Mouse (Mus musculus) forebrain, embryonic 13.5 days (tissue): ENCODE results near the gene Grrp1. TPM values are rescaled to one million over a fixed set of nuclear protein-coding genes. Genes with fewer than 3 reads are reported as not detected.
"Not testable (repeated sequence)": the region's sequence is repeated elsewhere in the genome, so short reads cannot be mapped to it uniquely, and the experiment has no call there.

ENCODE experiments used
- ATAC-seq: fragments of 200-750 bp; cut with Nextera tagmentation; 2 replicates; pipeline ENCODE4 v1.8.0; 2017
- H3K27ac ChIP-seq: fragments of 300-500 bp; sonication (generic); 2 replicates; pipeline ENCODE4 v1.5.1; 2015; ENCODE audit warnings: inconsistent platforms, mild to moderate bottlenecking, moderate library complexity
- H3K27me3 ChIP-seq: fragments of 300-500 bp; sonication (generic); 2 replicates; pipeline ENCODE4 v1.6.1; 2015; ENCODE audit warnings: mild to moderate bottlenecking, inconsistent platforms
- H3K36me3 ChIP-seq: fragments of 300-500 bp; sonication (generic); 2 replicates; pipeline ENCODE4 v1.6.1; 2015; ENCODE audit warnings: mild to moderate bottlenecking, inconsistent platforms; ENCODE audit not compliant: poor library complexity, severe bottlenecking
- H3K4me1 ChIP-seq: fragments of 300-500 bp; sonication (generic); 2 replicates; pipeline ENCODE4 v1.6.1; 2015; ENCODE audit warnings: inconsistent platforms
- H3K4me2 ChIP-seq: fragments of 300-500 bp; sonication (generic); 2 replicates; pipeline ENCODE4 v1.6.1; 2015; ENCODE audit warnings: inconsistent platforms, mild to moderate bottlenecking, moderate library complexity
- H3K4me3 ChIP-seq: fragments of 300-500 bp; sonication (generic); 2 replicates; pipeline ENCODE4 v1.5.1; 2015; ENCODE audit warnings: mild to moderate bottlenecking, inconsistent platforms
- H3K9ac ChIP-seq: fragments of 300-500 bp; sonication (generic); 2 replicates; pipeline ENCODE4 v1.6.1; 2015; ENCODE audit warnings: mild to moderate bottlenecking, inconsistent platforms
- H3K9me3 ChIP-seq: fragments of 300-500 bp; sonication (generic); replicated peaks from 2 replicates; pipeline ENCODE4 v1.6.1; 2016; ENCODE audit warnings: inconsistent platforms
- WGBS: fragments of 180-500 bp; shearing (Covaris S2); methylation state at CpG from one replicate; pipeline ENCODE4 v1.1.7; 2015; 5-methylcytosine and 5-hydroxymethylcytosine counted together
- polyA plus RNA-seq: library from polyadenylated mRNA; unstranded; fragments of >200 nt; fragmentation: Nextera tagmentation; extraction: Ambion mirVana; gene quantifications from 2 replicates; pipeline ENCODE4 v1.2.1, GENCODE M21; 2015

Gene Grrp1
- 4.7 and 5.1 TPM in 2 replicates for polyA plus RNA-seq

DNA sequence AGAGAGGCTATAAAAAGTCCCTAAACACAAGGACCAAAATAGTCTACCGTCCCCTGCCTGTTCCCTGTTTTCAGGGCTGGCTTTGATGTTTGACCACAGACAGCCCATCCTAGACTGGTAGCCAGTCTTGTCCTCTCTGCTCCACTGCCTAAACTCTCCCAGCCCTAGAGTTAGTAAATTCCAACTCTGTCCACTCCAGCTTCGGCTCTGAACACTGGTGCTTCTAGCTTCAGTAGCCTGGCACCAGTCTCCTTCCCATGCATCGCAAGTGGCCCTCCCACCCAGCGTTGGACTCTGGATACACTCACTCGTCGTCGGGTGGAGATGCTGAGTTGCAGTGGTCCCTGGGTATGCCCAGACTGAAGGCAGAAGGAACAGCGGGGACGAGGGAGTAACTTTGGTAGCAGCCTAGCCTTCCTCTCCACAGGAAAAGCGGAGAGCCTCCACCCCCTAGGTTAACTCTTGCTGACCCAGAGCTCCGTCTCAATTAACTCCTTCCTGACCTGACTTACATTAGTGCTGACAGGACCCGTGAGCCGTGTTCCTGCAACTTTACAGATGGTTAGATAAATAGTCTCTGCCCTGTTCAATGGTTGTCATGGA lies at the start of gene Grrp1:
Gene Grrp1 (minus strand): TSS at position 385 of the 603 bp plus-strand sequence.
- H3K4me3 ChIP-seq, result peak within 1 kb of the TSS; percentile 15
- peaks cover 80% of the 10 kb centered on the region for H3K27me3 ChIP-seq
- peaks cover 64% of the 10 kb centered on the region for H3K4me1 ChIP-seq
- H3K27ac ChIP-seq, result no peak within 1 kb of the TSS
- 3% methylated on average over 13 of the region's 13 CpGs for WGBS
- ATAC-seq, result no peak
- H3K36me3 ChIP-seq, result no peaks in the 10 kb centered on the region
- no peaks in the 10 kb centered on the region for H3K9me3 ChIP-seq
- H3K4me2 ChIP-seq, result peak within 1 kb of the TSS; percentile 26
- H3K9ac ChIP-seq, result peak within 1 kb of the TSS; percentile 31; the same call in 1 of the 2 replicates

DNA sequence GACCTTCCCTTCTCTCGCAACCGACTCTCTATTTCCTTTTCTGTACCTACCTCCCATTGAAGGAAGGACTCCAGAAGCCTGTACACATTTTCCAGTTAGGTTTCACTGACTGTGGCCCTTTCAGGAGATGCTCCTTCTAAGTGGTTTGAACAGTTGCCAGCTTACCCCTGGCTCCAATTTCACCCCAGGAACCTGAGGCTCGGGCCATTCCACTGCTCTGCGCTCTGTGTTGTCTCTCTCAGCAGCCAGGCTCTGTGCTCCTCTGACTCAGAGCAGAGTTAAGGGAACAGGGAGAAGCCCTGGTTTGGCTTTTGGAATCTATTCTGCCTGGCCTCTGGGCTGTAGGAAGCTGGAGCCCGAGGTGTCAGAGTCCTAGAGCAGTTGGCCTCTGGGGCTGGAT lies 48.2 kb upstream of the Grrp1 start:
- Histone ChIP-seq H3K9ac (no peak overlapping the region), H3K4me1 (peaks cover 2% of the 10 kb centered on the region), H3K9me3 (no peaks in the 10 kb centered on the region), H3K27me3 (no peaks in the 10 kb centered on the region), H3K4me2 (no peak overlapping the region), H3K36me3 (no peaks in the 10 kb centered on the region), H3K4me3 (no peak overlapping the region), H3K27ac (no peak overlapping the region)
- 91% methylated on average over 5 of the region's 5 CpGs for WGBS
- ATAC-seq, result no peak

DNA sequence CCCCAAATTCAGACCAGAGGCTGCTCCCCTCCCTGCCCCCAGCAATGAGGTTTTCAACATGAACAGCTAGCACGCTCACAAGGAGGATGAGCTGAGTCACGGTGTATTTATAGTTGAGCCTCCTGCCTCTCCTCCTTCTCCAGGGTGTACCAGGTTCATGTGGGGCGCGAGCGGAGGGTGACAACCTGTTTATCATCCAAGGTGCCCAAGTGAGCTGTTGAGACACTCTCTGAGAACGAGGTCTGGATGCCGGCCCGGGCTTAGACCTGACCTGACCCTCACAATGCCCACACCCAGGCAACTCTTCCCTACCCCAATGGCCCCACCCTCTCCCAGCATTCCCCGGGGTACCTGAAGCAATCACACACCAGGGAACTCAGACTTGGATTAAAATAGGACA lies 46.4 kb upstream of the Grrp1 start:
- WGBS, result 80% methylated on average over 9 of the region's 9 CpGs
- Histone ChIP-seq H3K27ac (no peak overlapping the region), H3K4me2 (no peak overlapping the region), H3K4me3 (no peak overlapping the region), H3K9ac (no peak overlapping the region), H3K27me3 (no peaks in the 10 kb centered on the region), H3K4me1 (no peaks in the 10 kb centered on the region), H3K9me3 (no peaks in the 10 kb centered on the region), H3K36me3 (no peaks in the 10 kb centered on the region)
- ATAC-seq, result no peak

DNA sequence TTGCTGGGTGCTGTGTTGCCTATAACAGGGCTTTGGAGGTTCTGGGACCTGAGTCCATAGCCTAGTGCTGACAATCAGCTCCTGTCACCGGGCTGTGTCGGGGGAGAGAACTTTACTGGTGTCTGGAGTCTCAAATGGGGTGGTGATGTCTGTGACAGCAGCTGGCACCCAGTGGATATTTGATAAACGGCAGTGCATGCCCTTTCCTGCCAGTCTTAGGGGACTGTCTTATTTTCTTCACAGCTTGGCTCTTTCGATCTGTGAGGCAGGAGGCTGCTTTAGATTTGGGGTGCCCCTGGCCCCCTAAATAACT lies 45.5 kb upstream of the Grrp1 start:
- no peak overlapping the region for H3K27ac ChIP-seq

DNA sequence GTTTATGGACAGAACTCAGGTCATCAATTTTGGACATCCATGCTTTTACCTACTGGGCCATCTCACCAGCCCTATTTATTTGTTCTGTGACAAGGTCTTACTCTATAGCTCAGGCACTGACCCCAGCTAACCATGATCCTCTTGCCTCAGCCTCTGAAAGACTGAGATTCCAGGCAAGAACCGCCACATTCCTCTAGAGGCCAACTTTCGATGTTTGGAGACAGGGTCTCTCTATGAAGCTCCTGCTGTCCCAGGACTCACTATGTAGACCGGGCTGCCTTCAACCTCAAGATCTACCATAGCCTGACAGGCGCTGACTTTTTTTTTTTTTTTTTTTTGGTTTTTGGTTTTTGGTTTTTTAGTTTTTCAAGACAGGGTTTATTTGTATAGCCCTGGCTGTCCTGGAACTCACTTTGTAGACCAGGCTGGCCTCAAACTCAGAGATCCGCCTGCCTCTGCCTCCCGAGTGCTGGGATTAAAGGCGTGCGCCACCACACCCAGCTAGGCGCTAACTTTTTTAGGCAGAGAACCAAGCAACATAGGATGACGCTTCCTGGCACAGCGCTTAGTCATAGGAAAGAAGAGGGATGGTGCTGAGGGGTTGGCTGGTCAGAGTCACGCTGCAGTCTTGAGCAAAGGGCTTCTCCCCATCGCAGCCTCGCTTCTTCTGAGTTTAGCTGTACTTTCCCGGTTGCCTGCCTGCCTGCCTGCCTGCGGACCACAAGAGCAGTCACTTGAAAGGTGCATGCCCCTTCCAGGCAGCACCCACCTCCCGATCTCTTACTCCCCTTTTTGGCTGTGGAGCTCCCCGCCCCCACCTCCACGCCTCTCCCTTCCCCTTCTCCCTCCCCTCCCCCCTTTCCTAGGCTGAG lies 45.0 kb upstream of the Grrp1 start:
- Histone ChIP-seq H3K27ac (no peak overlapping the region), H3K27me3 (no peaks in the 10 kb centered on the region), H3K9me3 (no peaks in the 10 kb centered on the region), H3K4me3 (no peak overlapping the region), H3K9ac (no peak overlapping the region), H3K4me2 (no peak overlapping the region), H3K4me1 (no peaks in the 10 kb centered on the region), H3K36me3 (no peaks in the 10 kb centered on the region)
- ATAC-seq, result no peak
- WGBS, result 80% methylated on average over 19 of the region's 19 CpGs

More for the DNA sequence above, 45.5 kb upstream of the Grrp1 start:
- Histone ChIP-seq H3K4me2 (no peak overlapping the region), H3K4me3 (no peak overlapping the region), H3K9me3 (no peaks in the 10 kb centered on the region), H3K27me3 (no peaks in the 10 kb centered on the region), H3K4me1 (no peaks in the 10 kb centered on the region), H3K36me3 (no peaks in the 10 kb centered on the region), H3K9ac (no peak overlapping the region)
- 82% methylated on average over 4 of the region's 4 CpGs for WGBS
- no peak for ATAC-seq

DNA sequence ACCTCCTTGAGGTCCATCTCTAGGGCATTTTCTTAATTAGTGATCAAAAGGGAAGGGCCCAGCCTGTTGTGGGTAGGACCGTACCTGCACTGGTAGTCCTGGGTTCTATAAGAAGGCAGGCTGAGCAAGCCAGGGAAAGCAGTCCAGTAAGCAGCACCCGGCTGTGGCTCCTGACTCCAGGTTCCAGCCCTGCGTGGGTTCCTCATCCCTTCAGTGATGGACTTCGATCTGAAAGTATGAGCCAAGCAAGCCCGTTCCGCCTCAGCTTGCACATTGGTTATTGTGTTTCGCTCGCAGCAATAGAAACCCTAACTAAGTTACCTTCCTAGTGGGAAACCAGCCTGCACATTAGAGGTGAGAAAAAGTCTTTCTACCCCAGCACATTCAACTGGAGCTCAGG lies 43.5 kb upstream of the Grrp1 start:
- Histone ChIP-seq H3K4me3 (no peak overlapping the region), H3K4me1 (no peaks in the 10 kb centered on the region), H3K4me2 (no peak overlapping the region), H3K9ac (no peak overlapping the region), H3K9me3 (no peaks in the 10 kb centered on the region), H3K27me3 (0 out of 2 replicates have a peak, but pooled peaks cover 7% of the 10 kb centered on the region), H3K36me3 (no peaks in the 10 kb centered on the region), H3K27ac (no peak overlapping the region)
- WGBS, result 94% methylated on average over 8 of the region's 8 CpGs
- ATAC-seq, result no peak

DNA sequence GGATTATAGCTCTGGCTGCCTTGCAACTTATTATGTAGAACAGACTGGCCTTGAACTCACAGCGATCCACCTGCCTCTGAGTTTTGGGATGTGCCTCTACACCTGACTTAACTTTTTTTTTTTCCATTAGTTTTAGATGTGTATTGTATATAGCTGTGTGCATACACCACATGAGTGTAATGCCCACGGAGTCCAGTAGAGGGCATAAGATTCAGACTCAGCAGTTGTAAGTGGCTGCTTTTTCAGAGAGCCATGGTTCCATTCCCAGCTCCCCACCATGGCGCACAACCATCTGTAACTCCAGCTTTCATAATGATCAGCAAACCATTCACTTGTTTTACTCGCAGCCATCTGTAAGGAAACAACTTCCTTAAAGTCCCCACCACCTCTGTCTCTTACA lies 42.6 kb upstream of the Grrp1 start:
- ATAC-seq, result no peak
- no peak overlapping the region for H3K4me3 ChIP-seq
- WGBS, result 92% methylated on average over 4 of the region's 4 CpGs
- H3K9me3 ChIP-seq, result no peaks in the 10 kb centered on the region
- no peak overlapping the region for H3K9ac ChIP-seq
- no peaks in the 10 kb centered on the region for H3K4me1 ChIP-seq
- no peak overlapping the region for H3K4me2 ChIP-seq
- H3K36me3 ChIP-seq, result no peaks in the 10 kb centered on the region
- no peak overlapping the region for H3K27ac ChIP-seq
- 0 out of 2 replicates have a peak, but pooled peaks cover 7% of the 10 kb centered on the region for H3K27me3 ChIP-seq

DNA sequence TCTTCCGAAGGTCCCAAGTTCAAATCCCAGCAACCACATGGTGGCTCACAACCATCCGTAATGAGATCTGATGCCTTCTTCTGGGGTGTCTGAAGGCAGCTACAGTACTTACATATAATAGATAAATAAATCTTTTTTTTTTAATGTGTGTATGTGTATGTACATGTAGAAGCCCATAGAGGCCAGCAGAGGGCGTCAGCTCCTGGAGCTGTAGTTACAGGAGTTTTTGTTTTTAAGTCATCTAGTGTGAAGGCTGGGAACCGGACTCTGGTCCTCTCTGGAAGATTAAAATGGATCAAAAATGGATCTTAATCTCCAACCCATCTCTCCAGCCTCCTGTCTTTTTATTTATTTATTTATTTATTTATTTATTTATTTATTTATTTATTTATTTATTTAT lies 42.2 kb upstream of the Grrp1 start:
- H3K4me3 ChIP-seq, H3K4me2 ChIP-seq, H3K36me3 ChIP-seq, H3K27ac ChIP-seq, H3K27me3 ChIP-seq, ATAC-seq, H3K9ac ChIP-seq, H3K4me1 ChIP-seq, H3K9me3 ChIP-seq: not testable (repeated sequence)
- WGBS, result 85% methylated on average over 4 of the region's 4 CpGs

DNA sequence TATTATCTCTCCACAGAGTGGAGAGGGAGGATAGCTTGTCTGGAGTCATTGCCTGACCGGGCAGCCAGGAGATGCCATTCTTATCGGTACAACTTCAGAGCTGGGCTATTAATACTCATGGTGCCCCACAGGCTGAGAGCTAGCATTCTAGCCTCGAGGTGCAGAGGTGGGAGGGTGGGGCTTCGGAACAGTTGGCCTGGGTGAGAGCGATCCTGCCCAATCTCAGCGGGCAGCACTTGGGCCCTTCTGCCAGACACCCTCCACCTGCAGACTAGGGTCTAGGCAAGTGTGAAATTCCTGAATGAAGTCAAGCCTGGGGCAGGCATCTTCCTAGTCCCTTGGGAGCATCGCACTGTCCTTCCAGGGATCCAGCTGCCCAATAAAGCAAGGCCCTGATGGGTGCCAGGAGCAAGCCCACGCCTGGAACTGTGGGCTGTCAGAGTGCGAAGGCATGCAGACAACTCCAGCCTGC lies 39.8 kb upstream of the Grrp1 start:
- H3K9me3 ChIP-seq, result no peaks in the 10 kb centered on the region
- H3K9ac ChIP-seq, result no peak overlapping the region
- no peak for ATAC-seq
- H3K4me2 ChIP-seq, result no peak overlapping the region
- peaks cover 5% of the 10 kb centered on the region; the same call in 1 of the 2 replicates for H3K4me1 ChIP-seq
- H3K27ac ChIP-seq, result no peak overlapping the region
- H3K4me3 ChIP-seq, result no peak overlapping the region
- H3K36me3 ChIP-seq, result no peaks in the 10 kb centered on the region
- 0 out of 2 replicates have a peak, but pooled peaks cover 7% of the 10 kb centered on the region for H3K27me3 ChIP-seq
- 76% methylated on average over 9 of the region's 9 CpGs for WGBS

DNA sequence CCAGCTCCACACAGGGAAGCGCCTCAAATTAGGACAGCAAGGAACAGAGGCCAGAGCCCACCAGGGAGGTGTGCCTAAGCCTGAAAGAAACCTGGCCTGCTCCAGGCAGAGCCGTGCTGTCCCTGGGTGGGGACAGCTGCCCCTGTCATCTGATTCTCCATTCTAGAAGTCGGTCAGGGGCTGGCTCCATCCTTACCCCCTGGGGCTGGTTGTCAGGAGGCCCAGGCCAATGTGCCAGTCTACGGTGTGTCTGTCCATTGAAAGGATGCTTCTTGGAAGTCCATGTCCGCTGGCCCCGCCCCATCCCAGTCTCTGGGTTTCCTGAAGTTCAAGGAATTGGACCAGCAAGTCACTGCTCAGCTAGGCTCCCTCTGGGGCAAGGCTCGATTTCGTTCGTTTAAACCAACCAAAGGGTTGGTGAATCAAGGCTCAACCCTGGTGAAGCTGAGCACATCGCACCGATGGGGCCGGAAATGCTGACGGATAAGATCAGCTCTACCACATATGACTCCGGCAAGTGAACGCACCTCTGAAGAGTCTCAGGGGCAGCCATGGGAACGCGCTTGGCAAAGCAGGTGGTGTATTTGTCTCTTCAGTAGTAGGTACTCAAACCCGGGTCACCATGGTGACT lies 39.3 kb upstream of the Grrp1 start:
- H3K9me3 ChIP-seq, result no peaks in the 10 kb centered on the region
- no peak overlapping the region for H3K27ac ChIP-seq
- peaks cover 10% of the 10 kb centered on the region for H3K4me1 ChIP-seq
- ATAC-seq, result no peak
- no peaks in the 10 kb centered on the region for H3K36me3 ChIP-seq
- H3K4me2 ChIP-seq, result no peak overlapping the region
- no peak overlapping the region for H3K4me3 ChIP-seq
- H3K27me3 ChIP-seq, result 0 out of 2 replicates have a peak, but pooled peaks cover 7% of the 10 kb centered on the region
- 79% methylated on average over 18 of the region's 18 CpGs for WGBS
- H3K9ac ChIP-seq, result no peak overlapping the region

DNA sequence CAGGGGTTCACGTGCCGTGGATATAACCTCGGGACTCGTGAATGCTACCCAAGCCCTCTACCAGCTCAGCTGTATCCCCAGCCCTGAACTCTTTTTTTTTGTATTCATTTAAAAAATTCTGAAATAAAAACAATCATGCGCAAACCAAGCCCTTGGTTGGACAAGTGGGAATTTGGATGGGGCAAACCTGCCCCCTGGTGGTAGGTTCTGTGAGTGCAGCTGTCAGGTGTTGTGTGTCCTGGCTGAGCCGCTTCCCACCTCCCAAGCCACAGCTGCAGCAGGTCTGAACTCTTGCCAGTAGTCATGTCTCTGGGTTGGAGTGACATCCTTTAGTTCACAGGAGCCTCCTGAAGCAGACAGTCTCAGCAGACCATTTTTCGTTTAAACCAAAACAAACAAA lies 38.2 kb upstream of the Grrp1 start:
- no peak overlapping the region for H3K9ac ChIP-seq
- H3K36me3 ChIP-seq, result no peaks in the 10 kb centered on the region
- H3K4me1 ChIP-seq, result peaks cover 13% of the 10 kb centered on the region
- 0 out of 2 replicates have a peak, but pooled peaks cover 7% of the 10 kb centered on the region for H3K27me3 ChIP-seq
- no peak for ATAC-seq
- no peak overlapping the region for H3K27ac ChIP-seq
- no peaks in the 10 kb centered on the region for H3K9me3 ChIP-seq
- 26% methylated on average over 7 of the region's 7 CpGs for WGBS
- no peak overlapping the region for H3K4me2 ChIP-seq
- no peak overlapping the region for H3K4me3 ChIP-seq
